Mouse (Mus musculus) thymus, adult 2 months (tissue): Measurements from ENCODE around the gene Dtx3.

Experiments
- CTCF ChIP-seq: fragments of 200-500 bp; IDR thresholded peaks from 2 replicates; pipeline ENCODE4 v1.5.1; 2012; ENCODE audit warnings: mild to moderate bottlenecking, control low read depth, low read length, moderate library complexity, borderline replicate concordance; ENCODE audit not compliant: control insufficient read depth, poor library complexity, insufficient read depth; ENCODE audit errors: extremely low read depth
- POLR2A ChIP-seq: fragments of 200-500 bp; IDR thresholded peaks from 2 replicates; pipeline ENCODE4 v1.6.1; 2012; ENCODE audit warnings: mild to moderate bottlenecking, low read length, control low read depth, moderate library complexity; ENCODE audit not compliant: control insufficient read depth, poor library complexity, insufficient read depth; ENCODE audit errors: extremely low read depth

GRCm38 (mm10) chr10:127182624-127183023 lies 12.9 kb downstream of the Dtx3 start:
- TF ChIP-seq POLR2A = no peak
- no peak for TF ChIP-seq CTCF
